Mouse (Mus musculus): ENCODE data around the gene Vmn2r44.
"Not testable (repeated sequence)": the region's sequence is repeated elsewhere in the genome, so short reads cannot be mapped to it uniquely, and the experiment has no call there.

The Vmn2r44 gene

DNA sequence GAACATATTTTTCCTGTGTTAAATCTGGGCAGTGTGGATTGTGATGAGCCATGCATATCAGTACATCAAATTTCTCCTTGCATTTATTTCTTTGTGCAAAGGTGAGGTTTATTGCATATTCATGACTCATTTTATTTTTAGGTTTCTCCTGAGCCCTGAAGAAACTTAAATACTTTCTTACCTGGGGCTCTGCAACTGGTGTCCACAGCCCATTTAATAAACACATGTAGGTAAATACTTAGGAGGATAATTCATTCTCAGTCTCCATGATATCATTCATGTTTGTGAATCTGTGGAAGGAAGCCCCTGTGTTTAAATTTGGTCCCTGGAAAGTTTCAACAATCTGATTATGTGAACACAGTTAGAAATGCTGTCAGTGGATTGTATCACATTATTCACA lies at the start of gene Vmn2r44:
Vmn2r44 (minus strand) TSS at position 101 of the 400 bp plus-strand sequence.
- DNase-seq (ENCODE audit: low spot score in 2 of 2) = not testable (repeated sequence)

DNA sequence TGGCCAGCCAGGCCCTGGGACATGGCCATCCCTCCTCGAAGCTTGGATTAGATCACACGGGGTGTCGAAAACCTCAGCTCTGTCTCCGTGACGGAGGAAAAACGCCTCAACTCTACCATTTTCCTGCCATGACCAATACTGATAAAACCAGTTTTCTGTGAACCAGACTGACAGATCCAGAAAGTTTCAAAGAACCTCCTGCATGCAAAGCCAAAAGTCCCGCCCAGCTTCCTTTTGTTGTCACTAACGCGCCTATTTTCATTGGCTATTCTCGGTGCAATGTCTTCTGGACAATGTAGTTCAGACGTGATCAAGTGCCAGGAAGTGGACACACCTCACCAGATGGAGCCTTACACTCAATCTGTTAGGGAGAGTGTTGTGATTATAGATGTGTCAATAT lies 25.3 kb downstream of the Vmn2r44 start:
- DNase-seq (ENCODE audit: low spot score in 2 of 2) = not testable (repeated sequence)

All from urinary bladder, adult 18-20 months (tissue).